Mouse (Mus musculus) limb, embryonic 13.5 days (tissue): ENCODE measurements around the gene Gbx2. TPM values are rescaled to one million over a fixed set of nuclear protein-coding genes. Genes with fewer than 3 reads are reported as not detected.

Experiments
- ATAC-seq: fragments of 200-750 bp; cut with Nextera tagmentation; 2 replicates; pipeline ENCODE4 v1.8.0; 2017; ENCODE audit warnings: low read depth, moderate number of reproducible peaks, moderate TSS enrichment; ENCODE audit not compliant: low FRiP score
- H3K27ac ChIP-seq: fragments of 300-500 bp; sonication (generic); 2 replicates; pipeline ENCODE4 v1.5.1; 2015; ENCODE audit warnings: inconsistent platforms, mild to moderate bottlenecking, moderate library complexity
- H3K27me3 ChIP-seq: fragments of 300-500 bp; sonication (generic); 2 replicates; pipeline ENCODE4 v1.6.1; 2015; ENCODE audit warnings: mild to moderate bottlenecking, inconsistent platforms
- H3K36me3 ChIP-seq: fragments of 300-500 bp; sonication (generic); 2 replicates; pipeline ENCODE4 v1.6.1; 2015; ENCODE audit warnings: inconsistent platforms, mild to moderate bottlenecking, moderate library complexity
- H3K4me1 ChIP-seq: fragments of 300-500 bp; sonication (generic); 2 replicates; pipeline ENCODE4 v1.6.1; 2015; ENCODE audit warnings: inconsistent platforms
- H3K4me2 ChIP-seq: fragments of 300-500 bp; sonication (generic); replicated peaks from 2 replicates; pipeline ENCODE4 v1.6.1; 2015; ENCODE audit warnings: inconsistent platforms, mild to moderate bottlenecking, moderate library complexity
- H3K4me3 ChIP-seq: fragments of 300-500 bp; sonication (generic); 2 replicates; pipeline ENCODE4 v1.5.1; 2015; ENCODE audit warnings: moderate library complexity, mild to moderate bottlenecking, inconsistent platforms
- H3K9ac ChIP-seq: fragments of 300-500 bp; sonication (generic); 2 replicates; pipeline ENCODE4 v1.6.1; 2015; ENCODE audit warnings: mild to moderate bottlenecking, inconsistent platforms
- H3K9me3 ChIP-seq: fragments of 300-500 bp; sonication (generic); 2 replicates; pipeline ENCODE4 v1.6.1; 2016; ENCODE audit warnings: inconsistent platforms
- WGBS: fragments of 180-500 bp; shearing (Covaris S2); methylation state at CpG from one replicate; pipeline ENCODE4 v1.1.7; 2015; 5-methylcytosine and 5-hydroxymethylcytosine counted together
- polyA plus RNA-seq: library from polyadenylated mRNA; unstranded; fragments of >200 nt; fragmentation: Nextera tagmentation; extraction: Ambion mirVana; gene quantifications from 2 replicates; pipeline ENCODE4 v1.2.1, GENCODE M21; 2015

Gbx2 gene
- polyA plus RNA-seq, 1 experiment from 2014 or later: 0.11 TPM

DNA sequence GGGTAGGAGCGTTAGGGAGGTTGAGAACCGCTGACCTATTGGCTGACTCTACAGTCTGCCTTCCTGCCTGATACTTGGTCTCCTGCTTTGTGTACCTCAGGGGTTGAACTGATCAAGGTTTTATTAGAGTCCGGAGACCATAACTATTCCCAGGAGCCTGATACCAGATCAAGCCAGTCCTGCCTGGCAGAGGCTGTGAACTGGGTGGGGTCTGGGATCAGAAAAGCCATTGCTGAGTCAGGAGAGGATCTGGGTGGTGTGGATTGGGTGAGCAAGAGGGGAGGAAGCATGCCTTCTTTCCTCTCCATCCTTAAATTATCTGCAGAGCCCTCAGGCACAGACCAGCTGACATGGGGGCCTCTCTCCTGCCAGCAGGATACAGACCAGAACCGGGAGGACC, 28.4 kb upstream of the Gbx2 start:
- WGBS: 70% methylated on average over 4 of the region's 4 CpGs
- ATAC-seq: no peak
- Histone ChIP-seq H3K27ac (no peak overlapping the region), H3K9me3 (no peaks in the 10 kb centered on the region), H3K4me3 (no peak overlapping the region), H3K36me3 (no peaks in the 10 kb centered on the region), H3K4me1 (peaks cover 11% of the 10 kb centered on the region; the same call in 1 of the 2 replicates), H3K9ac (no peak overlapping the region), H3K27me3 (peaks cover 40% of the 10 kb centered on the region), H3K4me2 (no peak overlapping the region)

DNA sequence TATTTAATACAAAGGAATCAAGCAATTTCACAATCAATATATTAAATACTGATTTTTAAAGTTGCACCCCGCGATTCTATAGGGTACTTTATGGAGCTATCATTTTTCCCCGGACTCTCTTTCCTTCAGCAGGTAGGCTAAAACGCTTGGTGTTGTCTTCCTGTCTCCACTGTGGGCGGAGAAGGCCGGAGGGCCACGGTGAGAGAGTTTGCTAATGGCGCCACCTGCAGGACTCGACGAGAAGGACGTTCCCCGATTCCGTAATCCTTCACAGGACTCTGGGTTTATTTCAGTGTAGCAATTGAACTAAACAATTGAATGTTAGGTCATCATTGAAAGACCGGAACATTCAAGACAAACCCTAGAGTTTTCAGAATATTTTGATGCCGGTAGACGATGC, 12.2 kb upstream of the Gbx2 start:
- Histone ChIP-seq H3K36me3 (no peaks in the 10 kb centered on the region), H3K4me1 (peaks cover 26% of the 10 kb centered on the region), H3K9me3 (no peaks in the 10 kb centered on the region), H3K4me2 (no peak overlapping the region), H3K27me3 (peaks cover 95% of the 10 kb centered on the region), H3K9ac (no peak overlapping the region), H3K4me3 (no peak overlapping the region), H3K27ac (no peak overlapping the region)
- peak; percentile 54; the same call in 1 of the 2 replicates for ATAC-seq
- WGBS: 4% methylated on average over 16 of the region's 16 CpGs

DNA sequence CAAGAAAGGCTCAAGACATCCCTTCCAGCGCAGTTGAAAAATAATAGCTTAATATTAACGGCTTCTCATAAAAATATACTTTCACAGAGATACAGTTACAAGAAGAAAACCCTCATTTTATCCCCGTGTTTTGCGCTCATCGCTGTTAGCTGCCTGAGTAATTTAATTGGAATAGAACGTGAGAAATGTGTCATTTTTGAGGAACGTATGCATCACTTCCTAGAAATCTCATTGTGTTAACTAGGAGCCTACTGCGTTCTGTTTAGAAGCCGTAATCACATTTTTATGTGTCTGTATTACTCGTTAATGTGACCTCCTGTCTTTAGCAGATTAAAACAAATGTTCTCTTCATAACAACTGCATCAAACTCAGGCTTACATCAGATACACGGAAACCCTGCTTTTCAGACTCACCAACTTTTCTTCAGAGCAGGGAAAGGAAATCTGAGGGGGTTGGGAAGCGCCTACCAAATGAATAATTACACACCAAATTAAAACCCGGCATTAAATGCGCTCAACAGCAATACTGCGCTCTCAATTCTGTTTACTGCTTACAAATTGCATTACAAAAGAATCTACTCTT, 11.5 kb upstream of the Gbx2 start:
- Histone ChIP-seq H3K4me3 (peak overlapping the region; percentile 32), H3K4me2 (peak overlapping the region; percentile 57), H3K36me3 (no peaks in the 10 kb centered on the region), H3K4me1 (peaks cover 26% of the 10 kb centered on the region), H3K27ac (no peak overlapping the region), H3K9me3 (no peaks in the 10 kb centered on the region), H3K27me3 (peaks cover 95% of the 10 kb centered on the region), H3K9ac (no peak overlapping the region)
- WGBS: 3% methylated on average over 15 of the region's 15 CpGs
- ATAC-seq: no peak

DNA sequence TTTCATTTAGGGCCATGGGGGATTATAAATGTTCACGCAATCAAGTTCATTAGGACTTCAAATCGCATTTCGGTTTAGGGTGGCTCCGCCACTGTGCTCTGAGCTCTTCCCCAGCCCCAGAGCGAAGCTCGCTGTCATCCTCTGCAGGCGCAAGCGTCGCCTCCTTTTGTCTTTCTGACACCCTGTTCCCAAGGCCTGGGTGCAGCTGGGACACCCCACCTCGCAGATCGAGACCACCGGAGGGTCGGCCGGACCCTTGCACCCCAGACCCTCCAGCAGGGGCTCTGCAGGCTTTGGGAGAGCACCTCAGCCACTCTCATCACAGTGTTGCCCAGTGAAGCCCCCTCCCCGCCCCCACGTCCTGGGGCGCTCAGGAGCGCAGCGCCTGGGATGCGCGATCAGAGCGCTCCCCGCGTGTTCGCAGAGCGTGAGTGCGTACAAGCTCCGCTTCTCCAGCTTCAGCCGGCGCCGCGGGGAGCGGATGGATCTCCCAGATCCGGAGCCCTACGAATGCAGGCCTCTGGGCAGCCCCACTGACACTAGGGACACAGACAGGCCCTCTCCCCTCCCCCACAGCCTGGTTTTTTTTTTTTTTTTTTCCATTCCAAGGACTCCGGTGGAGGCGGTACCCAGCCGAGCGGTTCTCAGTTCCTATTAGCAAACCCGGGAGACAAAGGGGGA, 10.9 kb upstream of the Gbx2 start:
- Histone ChIP-seq H3K9me3 (no peaks in the 10 kb centered on the region), H3K4me1 (peaks cover 26% of the 10 kb centered on the region), H3K9ac (no peak overlapping the region), H3K4me3 (peak overlapping the region; percentile 32), H3K4me2 (peak overlapping the region; percentile 57), H3K27me3 (peaks cover 95% of the 10 kb centered on the region), H3K27ac (no peak overlapping the region), H3K36me3 (no peaks in the 10 kb centered on the region)
- no peak for ATAC-seq
- WGBS: under 1% methylated on average over 40 of the region's 40 CpGs

DNA sequence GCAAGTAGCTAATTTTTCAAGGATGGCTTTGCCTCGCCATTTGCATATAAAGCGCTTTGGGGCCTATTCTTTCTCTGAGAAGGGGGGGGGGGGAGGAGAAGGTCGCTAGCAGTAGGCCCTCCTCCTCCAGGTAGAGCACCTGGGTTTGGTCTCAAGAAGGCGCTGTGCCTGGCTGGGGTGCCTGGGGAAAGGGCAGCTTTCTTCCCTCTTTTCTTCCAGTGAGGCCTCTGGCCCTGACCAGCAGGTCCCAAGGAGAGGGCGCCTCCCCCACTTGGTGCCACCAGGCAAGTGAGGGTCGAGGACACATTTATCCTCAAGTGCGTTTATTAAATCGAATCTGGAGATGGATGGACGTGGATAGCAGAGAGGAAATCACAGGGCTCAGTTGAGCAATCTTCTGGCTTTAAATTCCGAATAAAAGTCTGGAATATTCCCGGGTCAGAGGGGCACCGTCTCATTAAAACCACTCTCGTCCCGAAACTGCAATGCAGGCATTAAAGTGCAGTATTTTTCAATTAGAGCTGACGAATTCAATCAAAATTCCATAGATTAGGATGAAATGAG, 10.1 kb upstream of the Gbx2 start:
- WGBS: 9% methylated on average over 15 of the region's 15 CpGs
- Histone ChIP-seq H3K4me3 (no peak overlapping the region), H3K4me1 (peaks cover 26% of the 10 kb centered on the region), H3K36me3 (no peaks in the 10 kb centered on the region), H3K9ac (no peak overlapping the region), H3K27me3 (peaks cover 96% of the 10 kb centered on the region), H3K9me3 (no peaks in the 10 kb centered on the region), H3K27ac (no peak overlapping the region), H3K4me2 (peak overlapping the region; percentile 57)
- no peak for ATAC-seq

DNA sequence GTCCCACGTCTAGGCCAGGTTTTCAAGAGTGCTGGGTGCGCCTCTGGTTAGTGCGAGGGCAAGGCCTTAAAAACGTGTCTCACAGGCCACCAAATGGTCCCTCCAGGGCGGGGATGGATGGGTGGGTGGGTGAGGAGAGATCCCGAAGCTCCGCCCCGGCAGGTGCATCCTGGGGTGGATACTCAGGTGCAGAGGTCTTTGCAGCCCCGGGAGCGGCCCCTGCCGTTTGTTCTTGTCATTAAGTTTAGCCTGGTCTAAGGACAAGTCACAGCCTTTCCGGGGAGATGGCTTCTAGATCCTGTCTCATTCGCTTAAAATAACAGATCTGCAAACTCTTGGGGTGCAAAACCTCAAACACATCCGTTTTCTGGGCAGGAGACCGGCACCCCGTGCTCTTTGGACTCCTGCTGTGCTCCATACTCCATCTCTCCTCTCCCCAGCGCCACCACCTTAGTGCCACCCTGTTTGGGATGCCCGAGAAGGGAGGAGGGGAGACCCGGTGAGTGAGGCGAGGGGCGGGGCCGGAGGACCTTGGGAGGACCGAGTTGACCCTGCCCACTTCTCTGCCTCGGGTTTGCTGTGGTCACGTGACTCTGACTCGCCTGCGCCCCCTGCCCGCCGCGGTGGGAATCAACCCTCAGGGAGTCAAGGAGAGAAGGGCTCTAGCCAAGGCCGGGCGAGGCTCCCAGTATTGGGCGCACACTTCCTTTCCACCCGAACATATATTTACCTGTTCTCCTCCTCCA, 9.2 kb upstream of the Gbx2 start:
- Histone ChIP-seq H3K9me3 (no peaks in the 10 kb centered on the region), H3K4me2 (peak overlapping the region; percentile 38), H3K9ac (no peak overlapping the region), H3K27me3 (peaks cover 96% of the 10 kb centered on the region), H3K36me3 (no peaks in the 10 kb centered on the region), H3K27ac (no peak overlapping the region), H3K4me3 (no peak overlapping the region; the same call in 1 of the 2 replicates), H3K4me1 (peaks cover 26% of the 10 kb centered on the region)
- no peak; the same call in 1 of the 2 replicates for ATAC-seq
- 1% methylated on average over 34 of the region's 34 CpGs for WGBS

DNA sequence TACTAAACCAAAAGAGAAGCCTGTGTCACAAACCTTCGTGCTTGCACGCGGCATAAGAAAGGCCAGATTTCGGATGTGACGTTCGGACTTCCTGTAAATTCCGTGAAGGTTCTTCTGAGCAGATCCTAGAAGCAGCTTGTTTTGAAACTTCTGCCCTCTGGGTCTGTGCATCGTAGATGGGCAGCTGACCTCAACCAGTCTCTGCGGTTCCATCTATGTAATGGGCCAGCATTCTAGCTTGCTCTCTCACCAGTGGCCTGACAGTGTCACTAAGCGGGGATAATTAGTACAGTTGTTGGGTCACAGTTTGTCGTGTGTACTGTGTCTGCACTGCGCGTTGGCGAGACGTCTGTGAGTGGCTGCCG, 8.6 kb upstream of the Gbx2 start:
- Histone ChIP-seq H3K4me1 (peaks cover 26% of the 10 kb centered on the region), H3K27me3 (peaks cover 97% of the 10 kb centered on the region), H3K27ac (no peak overlapping the region), H3K4me3 (no peak overlapping the region), H3K9ac (no peak overlapping the region), H3K9me3 (no peaks in the 10 kb centered on the region), H3K36me3 (no peaks in the 10 kb centered on the region), H3K4me2 (no peak overlapping the region)
- 28% methylated on average over 16 of the region's 16 CpGs for WGBS
- no peak for ATAC-seq

DNA sequence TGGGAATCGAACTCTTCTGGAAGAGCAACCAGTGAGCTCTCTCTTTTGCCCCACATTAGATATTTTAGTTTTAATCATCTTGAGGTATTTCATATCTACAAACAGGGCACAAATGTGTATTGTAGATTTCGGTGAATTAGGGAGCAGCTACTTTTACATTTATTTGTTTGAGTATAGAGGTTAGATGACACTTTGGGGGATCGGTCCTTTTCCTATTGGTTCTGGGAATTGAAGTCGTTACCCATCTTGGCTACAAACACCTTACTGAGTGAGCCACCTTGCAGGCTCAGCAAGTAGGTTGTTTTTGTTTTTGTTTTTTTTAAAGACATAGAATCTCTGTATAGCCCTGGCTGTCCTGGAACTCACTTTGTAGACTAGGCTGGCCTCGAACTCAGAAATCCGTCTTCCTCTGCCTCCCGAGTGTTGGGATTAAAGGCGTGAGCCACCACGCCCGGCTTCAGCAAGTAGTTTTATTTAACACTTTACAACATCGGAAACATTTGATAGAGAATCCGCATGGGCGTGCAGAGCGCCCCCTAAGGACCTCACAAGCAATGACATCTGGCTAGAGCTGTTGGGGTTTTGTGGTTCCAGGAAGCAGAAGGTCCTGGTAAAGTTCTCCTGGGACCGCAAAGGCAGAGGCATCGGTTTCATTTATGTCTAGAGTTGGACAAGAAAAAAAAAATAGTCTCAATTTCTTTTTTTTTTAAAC, 8.1 kb upstream of the Gbx2 start:
- no peaks in the 10 kb centered on the region for H3K36me3 ChIP-seq
- no peak overlapping the region for H3K27ac ChIP-seq
- no peaks in the 10 kb centered on the region for H3K9me3 ChIP-seq
- no peak for ATAC-seq
- WGBS: 31% methylated on average over 16 of the region's 16 CpGs
- no peak overlapping the region for H3K9ac ChIP-seq
- peaks cover 97% of the 10 kb centered on the region for H3K27me3 ChIP-seq
- H3K4me2 ChIP-seq: no peak overlapping the region
- no peak overlapping the region for H3K4me3 ChIP-seq
- H3K4me1 ChIP-seq: peaks cover 26% of the 10 kb centered on the region

DNA sequence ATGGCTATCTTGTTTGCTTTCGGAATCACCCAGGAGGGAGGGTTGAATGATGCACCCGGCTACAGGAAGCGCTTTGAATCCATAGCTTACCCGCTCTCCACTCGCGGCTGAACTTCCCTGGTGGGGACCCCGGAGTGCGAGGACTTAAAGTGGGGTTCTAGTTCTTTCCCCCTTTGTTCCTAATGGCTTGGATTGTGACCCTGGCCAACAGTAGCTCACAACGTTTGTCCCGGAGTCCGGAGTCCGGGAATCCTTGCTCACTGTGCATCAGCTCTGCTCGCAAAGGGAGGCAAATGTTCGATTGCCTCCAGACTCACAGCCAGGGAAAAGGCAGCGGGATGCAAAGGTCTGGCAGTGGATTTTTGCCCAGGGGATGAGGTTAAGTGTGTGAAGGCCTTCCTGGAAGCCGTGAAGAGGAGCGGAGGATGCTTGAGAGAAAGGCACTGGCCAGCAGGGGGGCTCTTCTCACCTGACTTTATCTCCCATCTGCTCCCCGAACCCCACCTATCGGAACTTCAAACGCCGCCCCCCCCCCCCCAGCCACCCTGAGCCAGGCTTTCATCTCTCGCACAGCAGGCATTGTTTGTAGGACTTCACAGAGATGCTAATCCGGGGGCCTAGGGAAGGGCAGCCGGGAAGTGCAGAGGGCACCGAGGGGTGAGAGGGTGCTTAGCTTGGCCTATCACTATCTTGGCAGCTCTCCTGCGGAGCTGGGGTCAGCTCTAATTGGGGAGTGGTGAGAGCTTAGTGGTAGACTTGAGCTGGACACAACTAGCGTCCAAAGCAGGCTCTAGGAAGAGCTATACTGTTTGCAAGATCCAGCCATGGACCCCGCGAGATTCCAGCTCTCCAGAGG, 4.7 kb upstream of the Gbx2 start:
- Histone ChIP-seq H3K4me2 (no peak overlapping the region), H3K36me3 (no peaks in the 10 kb centered on the region), H3K9ac (no peak overlapping the region), H3K27ac (no peak overlapping the region), H3K27me3 (peaks cover 97% of the 10 kb centered on the region), H3K4me3 (no peak overlapping the region), H3K9me3 (no peaks in the 10 kb centered on the region), H3K4me1 (peaks cover 28% of the 10 kb centered on the region)
- 1% methylated on average over 29 of the region's 29 CpGs for WGBS
- ATAC-seq: no peak

DNA sequence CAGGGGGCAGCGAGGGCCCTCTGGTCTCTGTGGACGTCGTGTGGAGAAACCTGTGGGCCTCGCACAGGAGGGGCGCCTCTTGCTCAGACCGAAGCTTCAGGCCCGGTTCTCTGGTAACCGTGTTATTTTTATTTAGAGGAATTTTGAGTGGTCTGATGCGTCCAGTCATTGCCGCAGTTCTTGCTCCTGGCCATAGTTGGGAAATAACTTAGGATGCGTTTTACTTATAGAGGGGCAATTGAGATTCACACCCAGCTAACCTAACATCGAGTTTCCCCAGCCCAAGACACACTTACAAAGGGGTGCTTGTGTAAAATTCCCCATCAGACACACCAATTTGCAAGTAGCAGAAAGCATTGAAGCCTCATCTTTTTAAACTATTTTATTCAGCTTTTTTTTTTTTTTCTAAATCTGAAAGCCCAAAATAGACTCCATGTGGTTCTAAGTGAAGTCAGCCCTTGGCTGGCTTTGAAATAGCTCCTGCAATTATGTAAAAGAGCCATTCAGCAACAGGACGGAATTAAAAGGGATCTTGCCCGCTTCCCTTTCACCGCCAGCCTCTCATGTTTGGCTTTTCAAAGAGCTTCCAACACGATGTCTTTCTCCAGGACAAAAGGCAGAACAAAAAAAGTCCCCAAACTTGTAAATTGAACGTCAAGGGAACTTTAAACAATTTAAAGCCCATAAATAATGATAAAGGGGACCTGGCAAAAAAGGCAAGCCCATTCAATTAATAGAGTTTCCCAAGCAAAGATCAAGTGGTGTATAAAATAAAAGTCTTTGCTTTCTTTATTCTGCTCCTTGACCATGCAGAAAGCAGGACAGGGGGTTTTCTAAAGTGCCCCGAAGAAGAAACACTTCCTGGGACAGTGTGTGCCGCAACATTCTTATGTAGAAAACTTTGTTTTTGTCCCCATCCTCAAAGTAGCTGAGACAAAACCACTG, 3.6 kb upstream of the Gbx2 start:
- H3K4me1 ChIP-seq: peaks cover 30% of the 10 kb centered on the region
- H3K9ac ChIP-seq: no peak overlapping the region
- H3K36me3 ChIP-seq: no peaks in the 10 kb centered on the region
- H3K27ac ChIP-seq: no peak overlapping the region
- no peak overlapping the region for H3K4me2 ChIP-seq
- H3K27me3 ChIP-seq: peaks cover 99% of the 10 kb centered on the region
- H3K4me3 ChIP-seq: no peak overlapping the region
- 2% methylated on average over 19 of the region's 19 CpGs for WGBS
- H3K9me3 ChIP-seq: no peaks in the 10 kb centered on the region
- no peak for ATAC-seq
